Mouse (Mus musculus) ES-Bruce4 (cell line): ENCODE data around the gene E130218I03Rik.

Experiments used
- CTCF ChIP-seq: IDR thresholded peaks from one replicate; pipeline ENCODE4 v1.8.1; 2011; ENCODE audit warnings: low read depth, low read length
- EP300 ChIP-seq: IDR thresholded peaks from 2 replicates; pipeline ENCODE4 v1.6.1; 2011; ENCODE audit warnings: low read depth, low read length; ENCODE audit not compliant: insufficient read depth
- POLR2A ChIP-seq: IDR thresholded peaks from one replicate; pipeline ENCODE4 v1.8.1; 2011; ENCODE audit warnings: low read length; ENCODE audit not compliant: insufficient read depth

DNA sequence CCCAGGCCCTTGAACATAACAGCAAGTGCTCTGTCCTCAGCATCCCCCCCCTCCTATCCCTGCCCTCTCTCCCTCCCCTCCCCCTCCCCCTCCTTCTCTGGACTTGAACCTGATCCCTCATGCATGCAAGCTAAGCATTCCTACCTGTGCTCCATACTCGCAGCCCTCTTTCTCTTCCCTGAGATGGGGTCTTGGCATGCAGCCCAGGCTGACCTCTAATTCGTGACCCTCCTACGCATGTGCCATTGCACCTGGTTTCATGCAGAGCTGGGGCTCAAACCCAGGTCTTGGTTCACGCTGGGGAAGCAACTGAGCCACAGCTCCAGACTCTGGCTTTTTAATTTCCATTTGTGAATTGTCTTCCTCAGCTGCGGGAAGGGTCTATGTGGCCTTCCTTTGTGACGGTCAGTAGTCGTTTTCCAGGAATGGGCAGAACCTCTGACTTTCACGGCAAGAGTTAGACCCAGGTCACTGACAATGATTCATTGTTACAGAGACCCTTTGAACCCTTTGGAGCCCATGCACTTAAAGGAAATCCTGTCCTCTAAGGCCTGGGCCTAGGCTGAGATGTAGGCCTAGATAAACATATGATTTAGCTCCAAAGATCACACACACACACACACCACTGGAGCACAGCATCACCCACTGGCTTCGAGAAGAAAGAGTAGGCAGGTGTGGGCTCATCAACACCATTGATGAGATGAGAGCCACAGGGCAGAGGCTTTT, 22.6 kb downstream of the E130218I03Rik start:
- TF ChIP-seq EP300 (no peak), CTCF (no peak), POLR2A (no peak)
